Mouse (Mus musculus) gastrocnemius, postnatal 4 days (tissue): ENCODE data around the gene Wdr78. TPM values are rescaled to one million over a fixed set of nuclear protein-coding genes. Genes with fewer than 3 reads are reported as not detected.

Experiments used
- DNase-seq, 2 experiments: peaks; one replicate each; pipeline ENCODE4 v3.0.0; 2021 to 2022; ENCODE audit warnings: low spot score in 2 of 2, mixed read lengths in 2 of 2
- long read RNA-seq, 2 experiments: library from polyadenylated mRNA; stranded (forward); transcript quantifications; one replicate each; pipeline ENCODE4 v2.0.0; 2021
- total RNA-seq, 2 experiments: library from RNA; stranded (reverse); gene quantifications; 2 replicates each; pipeline ENCODE4 v1.2.3; 2021

The Wdr78 gene
- 1 to 10 TPM; 2.2 to 2.7 TPM for total RNA-seq
- long read RNA-seq, experiment 1, full-length matches to known transcripts, result 1 of 2 reads
- long read RNA-seq, experiment 1, partial matches to known transcripts, result 0 of 2 reads
- long read RNA-seq, experiment 1, other reads (novel, unspliced or antisense), result 1 of 2 reads
- long read RNA-seq, experiment 2, result 0 reads

GRCm38 (mm10) chr4:103114184-103115111 lies at the start of gene Wdr78, which contains the start of gene Mier1:
Wdr78 (minus strand) TSS chr4:103114555.
Mier1 (plus strand) TSS chr4:103114390.
- DNase-seq, result peak; percentile 90 to 97

- no peak for DNase-seq
Observed at GRCm38 (mm10) chr4:103158781-103159180, 44.4 kb upstream of the Wdr78 start.

GRCm38 (mm10) chr4:103151946-103152345 lies 37.6 kb upstream of the Wdr78 start:
- no peak for DNase-seq

GRCm38 (mm10) chr4:103146339-103146738 lies 32.0 kb upstream of the Wdr78 start:
- DNase-seq, result peak; percentile 61 to 79

GRCm38 (mm10) chr4:103136946-103137345 lies 22.6 kb upstream of the Wdr78 start:
- no peak for DNase-seq

- no peak for DNase-seq
Observed at GRCm38 (mm10) chr4:103126533-103126932, 12.2 kb upstream of the Wdr78 start.

GRCm38 (mm10) chr4:103123606-103124005 lies 9.3 kb upstream of the Wdr78 start:
- DNase-seq, result no peak

- no peak for DNase-seq
Observed at GRCm38 (mm10) chr4:103123086-103123485, 8.7 kb upstream of the Wdr78 start.

- no peak for DNase-seq
Observed at GRCm38 (mm10) chr4:103120874-103121389, 6.6 kb upstream of the Wdr78 start.

- no peak for DNase-seq
Observed at GRCm38 (mm10) chr4:103120395-103120794, 6.0 kb upstream of the Wdr78 start.

- no peak for DNase-seq
Observed at GRCm38 (mm10) chr4:103120028-103120384, 5.7 kb upstream of the Wdr78 start.

GRCm38 (mm10) chr4:103119229-103120027 lies 5.1 kb upstream of the Wdr78 start:
- DNase-seq, result peak; percentile 81 to 85

GRCm38 (mm10) chr4:103118888-103119228 lies 4.5 kb upstream of the Wdr78 start:
- no peak for DNase-seq

GRCm38 (mm10) chr4:103113402-103113801 lies 953 bp downstream of the Wdr78 start:
- no peak for DNase-seq

- DNase-seq, result no peak
Observed at GRCm38 (mm10) chr4:103112651-103113050, 1.7 kb downstream of the Wdr78 start.

- no peak for DNase-seq
Observed at GRCm38 (mm10) chr4:103098532-103098931, 15.8 kb downstream of the Wdr78 start.

- DNase-seq, result no peak
Observed at GRCm38 (mm10) chr4:103095921-103096320, 18.4 kb downstream of the Wdr78 start.

- no peak for DNase-seq
Observed at GRCm38 (mm10) chr4:103085237-103085636, 29.1 kb downstream of the Wdr78 start.

- no peak for DNase-seq
Observed at GRCm38 (mm10) chr4:103070631-103071030, 43.7 kb downstream of the Wdr78 start.

GRCm38 (mm10) chr4:103067906-103068655 lies 46.3 kb downstream of the Wdr78 start:
- DNase-seq, result no peak

- no peak for DNase-seq
Observed at GRCm38 (mm10) chr4:103064976-103065375, 49.4 kb downstream of the Wdr78 start.
